Mouse (Mus musculus) monocyte, adult 2 months (primary cell): ENCODE results near the gene Il9.

Experiments used
- DNase-seq, 2 experiments: peaks; one replicate each; pipeline ENCODE4 v3.0.0; 2022; ENCODE audit warnings: low spot score in 2 of 2, low read depth in 1 of 2

Gene Il9

DNA sequence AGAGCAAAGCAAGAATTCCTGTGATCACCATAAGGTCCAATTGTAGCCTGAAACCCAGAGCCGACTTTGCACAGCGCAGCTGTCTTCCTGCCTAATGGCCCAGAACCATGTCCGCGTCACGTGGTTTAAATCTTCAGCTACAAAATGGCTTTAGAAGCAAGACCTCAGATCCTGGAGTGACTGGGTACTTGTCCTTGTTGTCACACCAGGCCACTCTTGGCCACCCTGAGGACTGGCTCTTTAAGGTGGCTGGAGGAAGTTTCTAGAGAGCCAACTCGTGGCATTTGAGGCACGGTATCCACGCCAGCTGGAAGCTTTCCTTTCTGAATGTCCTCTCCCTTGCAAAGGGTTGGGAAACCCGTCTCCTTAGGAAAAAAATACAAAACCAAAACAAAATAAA is 10.1 kb downstream of the Il9 start:
- DNase-seq = no peak

DNA sequence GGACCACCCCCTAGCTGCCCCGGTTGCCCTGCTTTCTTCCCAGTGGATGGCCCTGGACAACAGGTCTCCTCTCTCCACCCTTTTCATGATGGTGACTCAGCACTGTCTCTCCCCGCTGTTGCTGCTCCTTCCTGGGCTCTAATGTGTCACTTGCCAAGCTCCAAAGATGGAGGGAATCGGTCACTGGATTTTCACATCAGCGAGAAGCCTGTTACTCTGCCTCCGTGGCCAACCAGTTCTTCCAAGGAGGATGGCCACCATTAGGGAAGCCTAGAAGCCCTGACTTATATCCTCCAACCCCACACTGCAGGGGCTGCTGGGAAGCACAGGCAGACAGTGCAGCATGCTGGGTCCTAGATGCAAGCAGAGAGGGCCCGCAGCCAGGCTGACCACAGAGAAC is 10.8 kb downstream of the Il9 start:
- DNase-seq = no peak

DNA sequence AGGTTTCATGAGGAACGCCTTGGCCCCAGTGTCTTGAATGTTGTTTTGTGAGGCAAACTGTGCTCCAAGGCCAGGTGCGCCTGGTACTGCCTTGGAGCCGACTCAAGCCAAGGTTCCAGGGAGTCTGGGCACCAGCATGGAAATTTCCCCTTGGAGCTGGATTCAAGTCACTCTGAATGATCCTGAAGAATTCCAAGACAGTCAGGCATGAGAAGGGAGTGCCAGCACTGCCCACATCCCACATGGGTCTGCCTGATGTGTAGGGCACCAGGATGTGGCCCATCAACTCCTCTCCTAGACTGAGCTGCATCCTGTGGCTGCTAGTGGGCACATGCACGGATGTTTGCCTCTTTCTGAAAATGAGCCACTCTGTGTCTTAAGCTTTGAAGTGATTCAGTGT is 13.5 kb downstream of the Il9 start:
- DNase-seq = no peak

DNA sequence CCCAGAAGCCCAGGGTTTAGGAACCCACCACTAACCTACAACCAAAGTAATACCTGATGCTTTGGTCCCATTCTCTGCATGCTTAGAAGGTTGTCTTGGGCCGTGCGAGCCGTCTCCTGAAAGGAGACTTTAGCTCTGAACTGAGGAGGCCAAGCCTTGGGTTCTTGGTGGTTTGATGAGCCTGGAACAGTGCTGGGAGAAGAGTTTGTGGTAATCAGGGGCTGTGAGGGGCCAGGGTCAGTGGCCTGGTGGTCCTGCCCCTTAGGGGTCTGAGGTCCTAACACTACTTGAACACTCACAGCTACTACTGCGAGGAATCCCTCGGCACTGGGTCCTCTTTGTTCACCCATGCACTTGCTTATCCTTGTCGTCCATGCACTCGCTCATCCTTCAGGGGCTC is 14.3 kb downstream of the Il9 start:
- DNase-seq = no peak

DNA sequence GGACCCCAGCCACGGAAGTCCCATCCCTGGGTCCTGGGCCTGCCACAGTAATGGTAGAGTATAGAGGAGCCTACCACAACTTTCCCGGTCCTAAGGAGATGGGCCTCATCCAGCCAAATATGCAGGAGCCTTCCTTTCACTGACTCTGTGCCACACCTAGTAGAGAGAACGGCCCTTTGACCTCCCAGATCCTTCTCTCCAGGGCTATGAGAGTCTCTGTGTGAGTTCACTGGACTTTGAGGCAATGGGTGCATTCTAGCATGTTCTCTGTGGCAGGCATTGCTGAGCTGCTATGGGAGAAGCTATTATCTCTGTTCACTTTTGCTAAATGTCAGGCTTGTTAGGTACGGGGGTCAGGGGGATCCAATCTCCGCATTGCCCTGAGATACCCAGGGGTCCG is 18.3 kb downstream of the Il9 start:
- DNase-seq = no peak

DNA sequence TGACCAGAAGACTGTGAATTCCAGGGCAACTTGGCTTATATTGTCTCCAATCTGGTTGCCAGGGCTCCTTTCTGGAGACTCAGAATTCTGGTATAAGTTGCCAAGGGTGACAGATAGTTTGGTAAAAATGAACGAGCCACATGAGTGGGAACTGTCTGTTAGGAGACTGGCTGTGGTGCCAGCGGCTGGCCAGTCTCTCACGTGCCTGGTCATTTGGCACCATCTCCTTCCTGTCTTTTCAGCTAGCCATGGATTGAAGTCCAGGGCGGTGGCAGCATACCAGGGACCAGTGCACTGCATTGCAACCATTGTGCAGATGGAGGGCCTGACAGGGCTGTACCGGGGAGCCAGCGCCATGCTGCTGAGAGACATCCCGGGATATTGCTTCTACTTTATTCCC is 18.8 kb downstream of the Il9 start:
- no peak for DNase-seq

DNA sequence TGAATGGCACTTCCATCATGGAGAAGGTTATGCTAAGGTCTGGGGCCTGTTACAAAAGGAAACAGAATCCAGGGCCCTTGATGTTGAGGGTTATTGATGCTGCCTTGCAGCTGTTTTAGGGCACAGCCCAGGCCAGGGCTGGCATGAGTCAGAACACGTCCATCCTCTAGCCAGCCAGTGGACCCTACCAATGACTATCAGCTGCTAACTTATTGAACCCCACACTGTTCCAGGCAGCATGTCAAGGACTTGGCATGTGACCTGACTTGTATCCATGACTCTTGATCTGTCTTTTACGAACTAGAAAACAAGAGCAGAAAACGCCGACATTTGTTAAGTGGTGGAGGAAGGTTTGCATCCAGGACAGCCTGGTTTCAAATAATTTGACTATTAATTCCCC is 19.3 kb downstream of the Il9 start:
- DNase-seq = no peak

DNA sequence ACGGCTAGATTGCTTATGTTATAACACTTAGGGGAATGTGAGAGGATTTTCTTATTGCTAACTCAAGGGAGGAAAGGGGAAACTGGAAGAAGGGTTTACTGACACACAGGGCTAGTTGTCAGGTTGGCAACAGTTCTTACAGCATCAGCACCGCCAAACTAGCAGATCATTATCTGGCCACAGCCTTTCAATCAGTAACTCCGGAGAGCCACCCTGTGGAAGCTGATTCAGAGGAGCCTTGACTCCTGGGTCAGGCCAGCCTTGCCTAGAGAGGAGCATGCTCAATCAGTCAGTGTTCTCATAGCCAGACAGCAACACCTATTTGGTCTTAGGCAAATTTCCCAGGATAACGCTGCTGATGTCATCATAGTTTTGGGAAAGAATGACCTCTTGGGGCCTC is 20.6 kb downstream of the Il9 start:
- no peak for DNase-seq

DNA sequence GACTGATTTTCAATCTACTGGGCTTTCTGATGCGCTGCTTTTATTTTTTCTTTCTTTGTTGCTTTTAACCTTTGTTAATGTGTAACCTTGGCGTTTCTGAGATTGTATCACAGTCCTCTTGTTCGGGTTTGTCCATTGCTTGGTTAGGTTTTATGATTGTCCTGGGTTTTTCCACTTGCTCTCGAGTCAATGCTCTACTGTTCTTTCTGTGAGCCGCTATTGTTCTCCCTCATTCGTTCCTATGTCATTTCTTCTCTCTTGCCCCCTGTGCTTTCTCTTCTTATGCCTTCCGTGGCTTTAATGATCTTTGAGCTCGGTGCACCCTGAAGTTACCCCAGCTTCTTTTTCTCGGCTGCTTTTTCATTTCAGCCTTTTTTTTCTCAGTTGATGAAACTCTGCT is 24.0 kb downstream of the Il9 start:
- no peak for DNase-seq

DNA sequence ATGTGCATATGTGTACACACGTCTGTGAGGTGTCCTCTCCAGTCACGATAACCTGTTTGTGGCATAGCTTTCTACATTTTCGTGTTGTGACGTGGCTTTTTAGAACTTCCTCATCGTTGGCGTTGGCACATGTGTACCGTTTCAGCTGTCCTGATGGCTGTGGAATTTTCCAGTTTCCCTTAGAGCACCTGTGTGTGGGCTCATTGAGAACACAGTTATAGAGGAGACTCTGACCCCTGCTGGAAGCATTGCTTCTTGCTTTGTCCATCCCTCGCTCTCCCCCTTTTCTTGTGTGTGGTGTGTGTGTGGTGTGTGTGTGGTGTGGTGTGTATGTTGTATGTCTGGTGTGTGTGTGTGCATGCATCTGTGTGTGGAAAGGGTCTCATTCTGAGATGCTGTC is 32.0 kb downstream of the Il9 start:
- DNase-seq = no peak

DNA sequence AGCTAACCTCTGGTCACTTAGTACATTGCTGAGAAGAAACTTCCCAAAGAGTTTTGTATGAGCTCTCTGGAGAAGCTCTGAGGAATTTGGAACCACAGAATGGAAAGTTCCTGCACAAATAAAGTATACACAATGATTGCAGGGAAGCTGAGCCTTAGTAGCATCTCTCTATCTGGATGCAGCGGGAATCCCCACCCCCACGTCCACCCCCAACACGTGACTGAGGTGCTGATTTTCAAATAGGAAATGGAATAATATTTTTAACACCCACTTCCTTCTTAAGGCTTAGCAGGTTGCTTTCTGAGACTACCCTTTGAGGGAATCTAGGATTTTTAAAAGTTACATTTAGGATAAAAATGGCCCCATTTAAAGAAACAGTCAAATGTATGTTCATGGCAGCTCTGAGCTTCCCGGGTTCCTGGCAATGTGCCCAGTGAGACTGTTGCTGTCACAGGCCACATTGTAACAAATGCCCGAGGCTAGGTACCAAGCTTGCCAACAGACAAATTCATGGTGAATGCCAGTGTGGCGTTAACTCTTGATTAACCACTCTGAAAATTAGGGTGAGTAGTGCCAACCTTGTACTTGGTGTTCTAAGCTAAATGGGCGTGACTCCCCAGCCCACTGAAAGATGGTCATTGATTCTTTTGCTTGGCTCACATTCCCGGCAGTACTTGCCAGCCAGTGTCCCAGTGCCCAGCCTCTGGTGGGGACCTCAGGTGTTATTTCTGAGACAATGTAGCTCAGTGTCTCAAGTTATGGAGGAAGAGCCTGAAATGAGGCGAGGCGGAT is 32.6 kb downstream of the Il9 start:
- no peak for DNase-seq

DNA sequence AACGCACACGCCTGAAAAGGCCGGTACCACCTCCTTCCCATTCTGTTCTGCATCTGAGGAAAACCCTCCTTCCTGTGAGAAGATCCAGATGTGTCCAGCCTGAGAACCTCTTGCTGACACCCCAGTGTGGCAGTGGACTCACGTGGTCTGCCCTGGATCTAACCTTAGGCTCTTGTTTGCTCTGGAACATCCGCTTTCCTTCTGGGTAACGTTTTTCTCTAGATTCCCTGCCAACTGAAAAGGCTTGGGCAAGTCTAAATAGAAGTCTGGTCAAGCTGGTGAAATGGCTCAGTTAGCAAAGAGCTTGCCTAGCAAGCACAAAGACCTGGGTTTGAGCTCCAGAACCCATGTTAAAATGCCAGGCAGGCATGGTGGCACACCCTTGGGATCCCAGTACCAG is 37.0 kb downstream of the Il9 start:
- no peak for DNase-seq

DNA sequence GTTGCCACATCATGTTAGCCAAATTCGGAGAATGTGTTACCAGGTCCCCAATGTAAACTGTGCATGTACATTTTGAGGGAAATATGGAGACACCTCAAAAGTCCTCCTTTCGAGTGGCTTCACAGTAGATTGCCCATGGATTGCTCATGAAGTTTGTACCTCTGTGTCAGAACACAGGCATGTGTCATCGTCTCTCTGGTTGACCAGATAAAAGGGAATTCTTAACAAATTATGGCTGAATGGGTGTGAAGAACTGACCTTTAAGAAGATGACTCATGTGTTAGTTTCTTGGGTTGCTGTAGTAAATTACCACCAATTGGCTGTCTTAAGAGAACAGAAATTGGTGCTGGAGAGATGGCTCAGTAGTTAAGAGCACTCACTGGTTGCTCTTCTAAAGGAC is 37.9 kb downstream of the Il9 start:
- no peak for DNase-seq

DNA sequence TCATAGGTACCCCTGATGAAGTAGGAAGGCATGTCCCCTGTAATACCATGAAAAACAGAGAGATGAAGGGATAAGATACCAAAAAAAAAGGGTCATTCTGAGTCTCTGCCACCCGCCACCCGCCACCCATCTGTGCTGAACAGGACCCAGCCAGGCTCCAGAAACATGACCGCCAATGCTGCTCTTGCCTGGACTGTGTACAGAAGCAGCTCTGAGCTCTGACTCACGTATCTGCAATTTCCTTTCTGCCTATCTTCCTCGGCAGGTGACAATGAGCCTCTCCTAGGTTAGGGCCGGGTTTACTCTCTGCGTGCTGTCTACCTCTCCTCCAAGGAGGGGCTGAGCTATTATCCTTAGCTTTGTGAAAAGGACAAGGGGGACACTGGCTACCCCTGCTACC is 38.6 kb downstream of the Il9 start:
- no peak for DNase-seq

DNA sequence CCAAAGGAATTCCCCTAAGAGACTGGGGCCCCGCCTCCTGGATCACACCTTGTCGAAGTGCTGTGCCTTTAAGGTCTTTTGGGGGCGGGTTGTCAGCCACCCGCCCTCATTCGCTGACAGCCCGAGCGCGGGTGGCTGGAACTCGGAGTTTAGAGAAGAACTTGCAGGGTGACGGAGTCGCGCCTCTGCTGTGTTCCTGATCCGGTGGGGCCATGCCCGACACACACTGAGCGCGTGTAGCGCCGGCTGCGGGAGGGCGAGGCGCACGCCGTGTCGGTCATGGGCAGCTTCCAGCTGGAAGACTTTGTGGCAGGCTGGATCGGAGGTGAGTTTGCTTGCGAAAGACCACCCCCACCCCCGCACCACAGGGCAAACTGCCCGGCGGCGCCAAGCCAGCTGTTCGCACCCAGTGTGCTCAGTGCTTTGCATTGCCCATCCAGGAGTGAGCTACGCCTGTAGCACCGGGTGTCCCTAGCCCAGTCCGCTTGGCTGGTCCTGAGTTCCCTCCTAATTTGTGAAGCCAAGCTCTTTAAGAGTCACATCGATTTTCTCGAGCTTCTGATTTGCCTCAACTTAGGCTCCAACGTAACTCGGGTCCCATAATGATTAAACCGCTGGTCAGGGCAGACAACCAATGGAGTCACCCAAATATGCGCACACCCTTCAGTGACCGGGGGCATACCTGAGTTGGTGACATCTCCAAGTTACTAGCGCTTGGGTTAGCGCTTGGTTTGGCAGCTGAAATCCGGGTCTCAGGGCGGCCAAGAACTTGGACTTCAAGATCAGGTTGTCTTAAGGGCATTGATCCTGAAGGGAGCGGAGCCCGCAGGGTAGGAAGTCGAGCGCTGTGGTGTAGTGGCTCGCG is 43.6 kb downstream of the Il9 start, which contains the start of gene Slc25a48:
TSS of gene Slc25a48 (plus strand) at position 145 of the 865 bp plus-strand sequence.
- DNase-seq = no peak

DNA sequence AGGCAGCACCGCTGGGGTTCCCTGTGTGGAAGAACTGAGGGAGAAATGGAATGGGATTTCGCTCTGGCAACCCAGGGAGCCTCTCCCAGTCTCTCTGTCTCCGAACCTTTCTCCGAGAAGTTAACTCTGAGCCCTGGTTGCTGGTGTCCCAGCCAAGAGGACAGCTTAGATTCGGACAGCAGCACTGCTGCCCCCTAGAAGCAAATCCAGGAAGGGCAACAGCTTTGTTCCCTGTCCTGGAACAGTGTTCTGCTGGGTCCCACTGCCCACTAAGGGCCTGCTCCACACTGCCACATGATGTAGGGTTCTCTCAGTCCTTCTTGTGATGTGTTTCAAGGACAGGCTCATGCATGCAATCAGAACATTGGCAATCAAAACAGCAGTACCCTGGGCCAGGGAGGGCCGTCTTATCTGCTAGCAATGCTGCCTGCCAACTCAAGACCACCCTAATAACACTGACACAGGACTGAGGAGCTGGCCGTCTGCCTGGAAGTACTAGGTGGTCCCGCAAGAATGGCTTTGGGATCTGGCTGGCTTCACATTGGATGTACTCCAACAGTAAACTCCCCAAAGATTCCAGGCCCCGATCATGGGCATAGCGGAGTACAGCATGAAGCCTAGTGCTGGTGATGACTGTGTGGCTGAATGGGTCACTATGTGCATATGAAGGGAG is 46.3 kb downstream of the Il9 start:
- DNase-seq = no peak

DNA sequence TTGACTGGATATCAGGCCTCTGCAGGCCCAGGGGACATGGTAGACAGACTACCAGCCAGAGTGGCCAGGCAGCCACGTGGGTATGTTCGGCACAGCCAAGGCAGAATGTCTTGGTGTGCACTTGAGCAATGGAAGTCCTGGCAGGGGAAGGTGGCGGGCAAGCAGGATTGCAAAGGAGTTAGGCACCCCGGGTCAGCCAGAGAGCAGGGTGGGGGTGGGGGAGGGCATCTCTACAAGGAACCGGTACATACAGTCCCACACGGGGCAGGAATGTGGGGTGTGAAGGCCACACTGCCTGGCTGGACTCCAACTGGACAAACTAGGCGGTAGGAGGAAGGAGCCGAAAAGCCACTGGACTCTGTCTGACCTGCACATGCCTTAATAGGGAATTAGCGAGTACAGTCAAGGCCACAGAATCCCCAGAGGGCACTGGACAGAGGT is 47.7 kb downstream of the Il9 start:
- no peak for DNase-seq

DNA sequence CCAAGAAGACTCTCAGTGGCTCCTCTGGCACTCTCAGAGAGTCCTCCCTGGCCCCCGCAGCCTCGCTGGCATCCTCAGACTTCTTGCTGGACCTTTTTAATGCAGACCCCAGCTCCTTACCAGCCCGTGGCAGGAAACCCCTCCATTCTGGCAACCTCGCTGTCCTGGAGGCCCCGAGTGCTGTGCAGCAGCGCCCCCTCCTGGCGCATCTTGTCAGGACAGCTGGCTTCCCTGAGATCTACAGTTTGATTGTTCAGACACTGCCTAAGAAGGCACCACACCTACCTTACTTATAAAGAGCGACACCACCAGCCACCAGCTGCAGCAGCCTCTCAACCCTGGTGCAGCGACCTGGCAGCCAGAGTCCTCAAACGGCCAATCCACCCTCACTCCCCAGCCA is 48.6 kb downstream of the Il9 start:
- peak in 1 of 2 experiments; percentile 10 for DNase-seq

DNA sequence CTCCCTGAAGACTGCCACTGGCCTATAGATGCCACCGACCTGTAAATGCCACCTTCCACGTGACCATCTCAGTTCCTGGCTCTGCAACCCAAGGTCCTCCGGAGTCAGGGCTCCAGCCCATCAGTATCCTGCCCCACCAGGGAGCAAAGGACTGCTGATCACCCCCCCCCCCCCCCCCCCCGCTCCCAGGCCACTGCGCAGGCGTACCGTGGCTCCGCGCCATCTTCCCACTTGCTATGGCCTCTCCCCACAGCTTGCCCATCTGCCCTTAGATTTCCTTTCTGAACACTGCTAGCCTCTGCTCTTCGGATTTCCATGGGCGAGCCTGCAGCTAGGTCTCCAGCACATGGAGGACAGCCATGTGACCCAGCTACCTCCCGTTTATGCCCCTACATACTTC is 49.5 kb downstream of the Il9 start:
- DNase-seq = no peak
